Mouse (Mus musculus): ENCODE measurements at regions not wholly inside any gene's neighbourhood (a gene's known extent, or its start where the extent isn't known, plus 50 kb on each side); places are given as distances from the start of the nearest gene placed in this dataset.

GRCm38 (mm10) chr12:58434504-58434903 lies 165.4 kb upstream of the Clec14a start:
- TF ChIP-seq MAFK (IDR thresholded peaks at IDR 0.05; ENCODE audit: insufficient replicate concordance, low read length) (no peak), ZKSCAN1 (IDR thresholded peaks at IDR 0.05; ENCODE audit: borderline replicate concordance, low read depth, low read length) (no peak), GABPA (IDR thresholded peaks at IDR 0.05; ENCODE audit: insufficient replicate concordance, low read depth, low read length) (no peak), CTCF (conservative IDR thresholded peaks at IDR 0.05 in 1 of 2, IDR thresholded peaks at IDR 0.05 in 1 of 2; ENCODE audit: low read depth in 2 of 2, low read length in 2 of 2) (no peak), SMC3 (IDR thresholded peaks at IDR 0.05; ENCODE audit: low read depth, low read length) (no peak)
